ENCODE assay signal across 7 mouse cellular contexts in genomic region chr16:56886616-56887116, GRCm38 (mm10). TPM values are rescaled to one million over a fixed set of nuclear protein-coding genes. Genes with fewer than 3 reads are reported as not detected.
DNase-seq lines count a peak whose midpoint lies in the region; ATAC-seq lines count a peak whose summit lies in the region.

No protein-coding gene starts in this region.

- DNase-seq in liver, embryonic 11.5 days (ENCODE audit: low spot score), result no peak
- no peak for DNase-seq in liver
- no peak for DNase-seq in gastrocnemius, postnatal 4 days (ENCODE audit: low spot score in 2 of 2)
- DNase-seq in testis, postnatal 10 days (ENCODE audit: low spot score), result no peak

- H3K9ac ChIP-seq in liver, embryonic 11.5 days (ENCODE audit: low read depth, low read length), result no peak overlapping the region
- H3K9ac ChIP-seq in forebrain, embryonic 12.5 days, result no peak overlapping the region
- H3K9ac ChIP-seq in limb, embryonic 15.5 days, result no peak overlapping the region
- no peak overlapping the region for H3K9ac ChIP-seq in stomach, embryonic 14.5 days (replicated peaks; ENCODE audit: low read depth, low read length)

- no peak overlapping the region for H3K27ac ChIP-seq in liver, embryonic 11.5 days (ENCODE audit: low read depth, low read length)
- H3K27ac ChIP-seq in forebrain, embryonic 12.5 days, result no peak overlapping the region
- H3K27ac ChIP-seq in limb, embryonic 15.5 days, result peak overlapping the region; percentile 86
- H3K27ac ChIP-seq in stomach, embryonic 14.5 days (ENCODE audit: low read length), result no peak overlapping the region; the same call in 1 of the 2 replicates

- no peak for ATAC-seq in liver, embryonic 11.5 days (replicated peaks; ENCODE audit: low FRiP score)
- no peak for ATAC-seq in forebrain, embryonic 12.5 days (ENCODE audit: low FRiP score)
- ATAC-seq in limb, embryonic 15.5 days (ENCODE audit: insufficient number of reproducible peaks, low FRiP score, low TSS enrichment, low read depth), result no peak
- ATAC-seq in stomach, embryonic 14.5 days (ENCODE audit: insufficient number of reproducible peaks, insufficient read depth, low FRiP score, low read depth), result no peak

- H3K36me3 ChIP-seq in liver, embryonic 11.5 days (ENCODE audit: control insufficient read depth, insufficient read depth, low read length), result no peaks in the 10 kb centered on the region
- H3K36me3 ChIP-seq in forebrain, embryonic 12.5 days (replicated peaks), result no peaks in the 10 kb centered on the region
- no peaks in the 10 kb centered on the region for H3K36me3 ChIP-seq in limb, embryonic 15.5 days
- no peaks in the 10 kb centered on the region for H3K36me3 ChIP-seq in stomach, embryonic 14.5 days (ENCODE audit: control insufficient read depth, insufficient read depth, low read length)

- WGBS in liver, embryonic 11.5 days, result 31% methylated on average over 9 of the region's 9 CpGs
- 17% methylated on average over 9 of the region's 9 CpGs for WGBS in forebrain, embryonic 12.5 days
- WGBS in limb, embryonic 15.5 days, result 29% methylated on average over 9 of the region's 9 CpGs
- 24% methylated on average over 9 of the region's 9 CpGs for whole genome bisulfite sequencing in stomach, embryonic 14.5 days

- peak overlapping the region; percentile 45 for H3K4me3 ChIP-seq in liver, embryonic 11.5 days (ENCODE audit: low read depth, low read length)
- H3K4me3 ChIP-seq in forebrain, embryonic 12.5 days (replicated peaks), result peak overlapping the region; percentile 45
- H3K4me3 ChIP-seq in limb, embryonic 15.5 days, result peak overlapping the region; percentile 58
- H3K4me3 ChIP-seq in stomach, embryonic 14.5 days (ENCODE audit: low read depth, low read length), result peak overlapping the region; percentile 46

- H3K9me3 ChIP-seq in liver, embryonic 11.5 days (ENCODE audit: control insufficient read depth, low read length), result no peaks in the 10 kb centered on the region
- no peaks in the 10 kb centered on the region for H3K9me3 ChIP-seq in forebrain, embryonic 12.5 days
- no peaks in the 10 kb centered on the region for H3K9me3 ChIP-seq in limb, embryonic 15.5 days
- no peaks in the 10 kb centered on the region for H3K9me3 ChIP-seq in stomach, embryonic 14.5 days (ENCODE audit: control insufficient read depth, low read depth, low read length)

- H3K4me1 ChIP-seq in liver, embryonic 11.5 days (replicated peaks; ENCODE audit: control insufficient read depth, insufficient read depth, low read length), result no peaks in the 10 kb centered on the region
- 0 out of 2 replicates have a peak, but pooled peaks cover 6% of the 10 kb centered on the region for H3K4me1 ChIP-seq in forebrain, embryonic 12.5 days
- peaks cover 8% of the 10 kb centered on the region; the same call in 1 of the 2 replicates for H3K4me1 ChIP-seq in limb, embryonic 15.5 days
- peaks cover 8% of the 10 kb centered on the region for H3K4me1 ChIP-seq in stomach, embryonic 14.5 days (ENCODE audit: control insufficient read depth, insufficient read depth, low read length)

- H3K4me2 ChIP-seq in liver, embryonic 11.5 days, result peak overlapping the region; percentile 57
- peak overlapping the region; percentile 70 for H3K4me2 ChIP-seq in forebrain, embryonic 12.5 days
- H3K4me2 ChIP-seq in limb, embryonic 15.5 days, result peak overlapping the region; percentile 55
- peak overlapping the region; percentile 49 for H3K4me2 ChIP-seq in stomach, embryonic 14.5 days (replicated peaks; ENCODE audit: low read depth, low read length)

- H3K27me3 ChIP-seq in liver, embryonic 11.5 days (replicated peaks; ENCODE audit: control insufficient read depth, insufficient read depth, low read length), result no peaks in the 10 kb centered on the region
- no peaks in the 10 kb centered on the region for H3K27me3 ChIP-seq in forebrain, embryonic 12.5 days
- no peaks in the 10 kb centered on the region for H3K27me3 ChIP-seq in limb, embryonic 15.5 days
- no peaks in the 10 kb centered on the region for H3K27me3 ChIP-seq in stomach, embryonic 14.5 days (ENCODE audit: control insufficient read depth, insufficient read depth, low read length)

RNA-seq across cellular contexts. Expression of gene Tmem45a, which starts 0.7 kb away (rescaled TPM):
- 5.8 and 6.5 TPM in 2 replicates for polyA plus RNA-seq in liver, embryonic 11.5 days (2014; fragmentation: Nextera tagmentation; extraction: Ambion mirVana)
- 5.6 and 5.9 TPM in 2 replicates for polyA plus RNA-seq in forebrain, embryonic 12.5 days (2016; fragmentation: Nextera tagmentation; extraction: Ambion mirVana)
- polyA plus RNA-seq in limb, embryonic 15.5 days (2015; fragmentation: Nextera tagmentation; extraction: Ambion mirVana), result 146 and 147 TPM in 2 replicates
- polyA plus RNA-seq in stomach, embryonic 14.5 days (2014; fragmentation: Nextera tagmentation; extraction: Ambion mirVana), result 53.8 and 56.5 TPM in 2 replicates
- 10 to 100 TPM; 19.7 to 20.8 TPM for total RNA-seq in gastrocnemius, postnatal 4 days (2021)

RNA-seq across cellular contexts. Expression of gene Lnp1, which starts 41.2 kb away (rescaled TPM):
- polyA plus RNA-seq in liver, embryonic 11.5 days (2014; fragmentation: Nextera tagmentation; extraction: Ambion mirVana), result not detected in 2 replicates
- not detected in 2 replicates for polyA plus RNA-seq in forebrain, embryonic 12.5 days (2016; fragmentation: Nextera tagmentation; extraction: Ambion mirVana)
- 0.38 and 0.46 TPM in 2 replicates for polyA plus RNA-seq in limb, embryonic 15.5 days (2015; fragmentation: Nextera tagmentation; extraction: Ambion mirVana)
- polyA plus RNA-seq in stomach, embryonic 14.5 days (2014; fragmentation: Nextera tagmentation; extraction: Ambion mirVana), result not detected in 2 replicates
- total RNA-seq in gastrocnemius, postnatal 4 days (2021), result not detected
